Mouse (Mus musculus): ENCODE data around the gene Prkag2. TPM values are rescaled to one million over a fixed set of nuclear protein-coding genes. Genes with fewer than 3 reads are reported as not detected.

The Prkag2 gene
- polyA plus RNA-seq, 1 experiment from 2014 or later: 38.3 TPM

- ATAC-seq: no peak
- no peak overlapping the region for H3K4me2 ChIP-seq (replicated peaks; ENCODE audit: low read depth)
- H3K9me3 ChIP-seq (ENCODE audit: control insufficient read depth): no peaks in the 10 kb centered on the region
- no peak overlapping the region for H3K9ac ChIP-seq (ENCODE audit: low read depth, low read length)
- no peak overlapping the region for H3K4me3 ChIP-seq (ENCODE audit: low read depth, low read length)
- H3K27me3 ChIP-seq (replicated peaks; ENCODE audit: control insufficient read depth, insufficient read depth, low read length): no peaks in the 10 kb centered on the region
- WGBS: 73% methylated on average over 5 of the region's 5 CpGs
- no peaks in the 10 kb centered on the region for H3K36me3 ChIP-seq (ENCODE audit: control insufficient read depth, insufficient read depth)
- no peak overlapping the region for H3K27ac ChIP-seq (ENCODE audit: low read depth, low read length)
- TF ChIP-seq CTCF (IDR thresholded peaks at IDR 0.05; ENCODE audit: low read depth): no peak
- H3K4me1 ChIP-seq (replicated peaks; ENCODE audit: control insufficient read depth, insufficient read depth, low read length): no peaks in the 10 kb centered on the region
These were observed 18.7 kb upstream of the Prkag2 start for GRCm38 (mm10) chr5:25119148-25119547.

- no peak for TF ChIP-seq CTCF (IDR thresholded peaks at IDR 0.05; ENCODE audit: low read depth)
- H3K9me3 ChIP-seq (ENCODE audit: control insufficient read depth): no peaks in the 10 kb centered on the region
- H3K4me1 ChIP-seq (replicated peaks; ENCODE audit: control insufficient read depth, insufficient read depth, low read length): no peaks in the 10 kb centered on the region
- H3K27ac ChIP-seq (ENCODE audit: low read depth, low read length): no peak overlapping the region
- no peak overlapping the region for H3K4me2 ChIP-seq (replicated peaks; ENCODE audit: low read depth)
- no peaks in the 10 kb centered on the region for H3K27me3 ChIP-seq (replicated peaks; ENCODE audit: control insufficient read depth, insufficient read depth, low read length)
- ATAC-seq: no peak
- no peaks in the 10 kb centered on the region for H3K36me3 ChIP-seq (ENCODE audit: control insufficient read depth, insufficient read depth)
- no peak overlapping the region for H3K4me3 ChIP-seq (ENCODE audit: low read depth, low read length)
- no peak overlapping the region for H3K9ac ChIP-seq (ENCODE audit: low read depth, low read length)
- 79% methylated on average over 5 of the region's 5 CpGs for WGBS
These were observed 15.6 kb upstream of the Prkag2 start for GRCm38 (mm10) chr5:25115997-25116396.

GRCm38 (mm10) chr5:25115216-25115615 is 14.8 kb upstream of the Prkag2 start:
- Histone ChIP-seq H3K9me3 (ENCODE audit: control insufficient read depth) (no peaks in the 10 kb centered on the region), H3K9ac (ENCODE audit: low read depth, low read length) (no peak overlapping the region), H3K27me3 (replicated peaks; ENCODE audit: control insufficient read depth, insufficient read depth, low read length) (no peaks in the 10 kb centered on the region), H3K4me2 (replicated peaks; ENCODE audit: low read depth) (no peak overlapping the region), H3K27ac (ENCODE audit: low read depth, low read length) (no peak overlapping the region), H3K4me1 (replicated peaks; ENCODE audit: control insufficient read depth, insufficient read depth, low read length) (no peaks in the 10 kb centered on the region), H3K36me3 (ENCODE audit: control insufficient read depth, insufficient read depth) (no peaks in the 10 kb centered on the region), H3K4me3 (ENCODE audit: low read depth, low read length) (no peak overlapping the region)
- ATAC-seq: no peak
- WGBS: 64% methylated on average over 5 of the region's 5 CpGs
- TF ChIP-seq CTCF (IDR thresholded peaks at IDR 0.05; ENCODE audit: low read depth): no peak

- H3K4me1 ChIP-seq (replicated peaks; ENCODE audit: control insufficient read depth, insufficient read depth, low read length): no peaks in the 10 kb centered on the region
- no peak overlapping the region for H3K4me2 ChIP-seq (replicated peaks; ENCODE audit: low read depth)
- no peaks in the 10 kb centered on the region for H3K27me3 ChIP-seq (replicated peaks; ENCODE audit: control insufficient read depth, insufficient read depth, low read length)
- no peak overlapping the region for H3K4me3 ChIP-seq (ENCODE audit: low read depth, low read length)
- no peaks in the 10 kb centered on the region for H3K36me3 ChIP-seq (ENCODE audit: control insufficient read depth, insufficient read depth)
- no peak overlapping the region for H3K9ac ChIP-seq (ENCODE audit: low read depth, low read length)
- no peak for ATAC-seq
- no peaks in the 10 kb centered on the region for H3K9me3 ChIP-seq (ENCODE audit: control insufficient read depth)
- H3K27ac ChIP-seq (ENCODE audit: low read depth, low read length): no peak overlapping the region
- no peak for TF ChIP-seq CTCF (IDR thresholded peaks at IDR 0.05; ENCODE audit: low read depth)
These were observed 13.7 kb upstream of the Prkag2 start for GRCm38 (mm10) chr5:25114110-25114509.

GRCm38 (mm10) chr5:25110314-25110713 is 9.9 kb upstream of the Prkag2 start:
- 72% methylated on average over 3 of the region's 3 CpGs for WGBS
- H3K4me3 ChIP-seq (ENCODE audit: low read depth, low read length): no peak overlapping the region
- ATAC-seq: no peak

GRCm38 (mm10) chr5:25105748-25106147 is 5.3 kb upstream of the Prkag2 start:
- H3K4me1 ChIP-seq (replicated peaks; ENCODE audit: control insufficient read depth, insufficient read depth, low read length): peaks cover 7% of the 10 kb centered on the region; the same call in 1 of the 2 replicates
- H3K4me2 ChIP-seq (replicated peaks; ENCODE audit: low read depth): no peak overlapping the region
- no peak for ATAC-seq
- H3K9me3 ChIP-seq (ENCODE audit: control insufficient read depth): no peaks in the 10 kb centered on the region
- H3K4me3 ChIP-seq (ENCODE audit: low read depth, low read length): no peak overlapping the region
- no peaks in the 10 kb centered on the region for H3K36me3 ChIP-seq (ENCODE audit: control insufficient read depth, insufficient read depth)
- no peak for TF ChIP-seq CTCF (IDR thresholded peaks at IDR 0.05; ENCODE audit: low read depth)
- no peaks in the 10 kb centered on the region for H3K27me3 ChIP-seq (replicated peaks; ENCODE audit: control insufficient read depth, insufficient read depth, low read length)
- H3K9ac ChIP-seq (ENCODE audit: low read depth, low read length): no peak overlapping the region
- H3K27ac ChIP-seq (ENCODE audit: low read depth, low read length): no peak overlapping the region

More at GRCm38 (mm10) chr5:25110314-25110713, 9.9 kb upstream of the Prkag2 start:
- Histone ChIP-seq H3K4me1 (replicated peaks; ENCODE audit: control insufficient read depth, insufficient read depth, low read length) (no peaks in the 10 kb centered on the region), H3K27ac (ENCODE audit: low read depth, low read length) (no peak overlapping the region), H3K4me2 (replicated peaks; ENCODE audit: low read depth) (no peak overlapping the region), H3K9me3 (ENCODE audit: control insufficient read depth) (no peaks in the 10 kb centered on the region), H3K9ac (ENCODE audit: low read depth, low read length) (no peak overlapping the region), H3K36me3 (ENCODE audit: control insufficient read depth, insufficient read depth) (no peaks in the 10 kb centered on the region), H3K27me3 (replicated peaks; ENCODE audit: control insufficient read depth, insufficient read depth, low read length) (no peaks in the 10 kb centered on the region)
- TF ChIP-seq CTCF (IDR thresholded peaks at IDR 0.05; ENCODE audit: low read depth): no peak

GRCm38 (mm10) chr5:25101126-25101523 is 683 bp upstream of the Prkag2 start:
- ATAC-seq: peak; percentile 56
- H3K27ac ChIP-seq (ENCODE audit: low read depth, low read length): peak overlapping the region; percentile 93
- H3K36me3 ChIP-seq (ENCODE audit: control insufficient read depth, insufficient read depth): no peaks in the 10 kb centered on the region
- peak; percentile 59 for TF ChIP-seq CTCF (IDR thresholded peaks at IDR 0.05; ENCODE audit: low read depth)
- peaks cover 7% of the 10 kb centered on the region; the same call in 1 of the 2 replicates for H3K4me1 ChIP-seq (replicated peaks; ENCODE audit: control insufficient read depth, insufficient read depth, low read length)
- peak overlapping the region; percentile 72 for H3K9ac ChIP-seq (ENCODE audit: low read depth, low read length)
- no peaks in the 10 kb centered on the region for H3K9me3 ChIP-seq (ENCODE audit: control insufficient read depth)
- no peaks in the 10 kb centered on the region for H3K27me3 ChIP-seq (replicated peaks; ENCODE audit: control insufficient read depth, insufficient read depth, low read length)
- peak overlapping the region; percentile 95 for H3K4me2 ChIP-seq (replicated peaks; ENCODE audit: low read depth)
- H3K4me3 ChIP-seq (ENCODE audit: low read depth, low read length): peak overlapping the region; percentile 66
- WGBS: under 1% methylated on average over 25 of the region's 25 CpGs

Measured in intestine, postnatal 0 days (tissue).